In genomic region chr10:117162662-117163061, GRCm38 (mm10) we compare ENCODE assay signal across 14 mouse cellular contexts. TPM values are rescaled to one million over a fixed set of nuclear protein-coding genes. Genes with fewer than 3 reads are reported as not detected.
DNase-seq lines count a peak whose midpoint lies in the region; ATAC-seq and TF ChIP-seq lines count a peak whose summit lies in the region.
"Had no signal": no experiment of that assay in that cellular context is flagged by ENCODE, and none has a peak within 500 bp of the region (broad histone marks: within the 10 kb centered on the region; RNA-seq: fewer than 3 reads in every experiment).

No protein-coding gene starts in this region.

- H3K4me1 ChIP-seq in ES-E14 (ENCODE audit: control insufficient read depth in 2 of 2, insufficient read depth in 2 of 2, low read length in 2 of 2, poor library complexity in 1 of 2): no peaks in the 10 kb centered on the region
- H3K4me1 ChIP-seq: midbrain, embryonic 10.5 days had no signal

- no peaks in the 10 kb centered on the region for H3K36me3 ChIP-seq in ES-E14 (ENCODE audit: control insufficient read depth, insufficient read depth, low read length, poor library complexity, severe bottlenecking)
- H3K36me3 ChIP-seq: midbrain, embryonic 10.5 days had no signal

- no peak overlapping the region; the same call in 1 of the 2 replicates for H3K9ac ChIP-seq in ES-E14 (ENCODE audit: insufficient read depth, low read depth, low read length, poor library complexity, severe bottlenecking)

- ATAC-seq in frontal cortex, adult (ENCODE audit: low TSS enrichment): peak; percentile 72

- in situ Hi-C loops in ES-E14 (cut with MboI; ENCODE audit: low sequenced_read_pairs in 2 of 2, unreplicated experiment in 2 of 2): no loop called here

- no peak overlapping the region for H3K27ac ChIP-seq in ES-E14 (ENCODE audit: insufficient read depth, low read depth, low read length, poor library complexity, severe bottlenecking)
- H3K27ac ChIP-seq: left cerebral cortex, adult 2 months; midbrain, embryonic 10.5 days had no signal

- DNase-seq in frontal cortex, postnatal 10 days (ENCODE audit: low spot score in 2 of 2): no peak
- peak; percentile 10 to 23 for DNase-seq in layer of hippocampus, adult 8-10 months (ENCODE audit: low spot score in 2 of 2)
- DNase-seq in layer of hippocampus, adult 9-10 months (ENCODE audit: low spot score): no peak
- no peak for DNase-seq in ES-E14 (ENCODE audit: low read depth, low spot score)
- peak; percentile 18 to 29 for DNase-seq in layer of hippocampus, postnatal 10 days (ENCODE audit: low spot score in 2 of 2)
- no peak for DNase-seq in right cerebral cortex, adult 2 months (ENCODE audit: low spot score in 2 of 2)
- DNase-seq in urinary bladder, postnatal 36 days (ENCODE audit: low spot score in 2 of 2): no peak
- DNase-seq: B cell, adult 2 months; cerebellum, adult 9-11 months; lung, adult 18-20 months; thymus, postnatal 36 days had no signal

- H3K9me3 ChIP-seq in ES-E14 (ENCODE audit: control insufficient read depth, insufficient read depth, low read depth, low read length): no peaks in the 10 kb centered on the region
- H3K9me3 ChIP-seq: midbrain, embryonic 10.5 days had no signal

- H3K4me3 ChIP-seq in ES-E14 (ENCODE audit: insufficient read depth in 1 of 2, low read depth in 1 of 2, low read length in 2 of 2, poor library complexity in 1 of 2, severe bottlenecking in 1 of 2): peak overlapping the region; percentile 19 to 49; a peak in 2 of 4 replicates
- H3K4me3 ChIP-seq: left cerebral cortex, adult 2 months; midbrain, embryonic 10.5 days had no signal

TF ChIP-seq in ES-E14, 5 proteins besides CTCF, POLR2A, EP300 and RAD21:
- TF ChIP-seq ZC3H11A (IDR thresholded peaks at IDR 0.05; ENCODE audit: borderline replicate concordance, low read depth, low read length): no peak
- TF ChIP-seq CHD2 (IDR thresholded peaks at IDR 0.05; ENCODE audit: low read depth, low read length): no peak
- no peak for TF ChIP-seq ZNF384 (IDR thresholded peaks at IDR 0.05; ENCODE audit: low read depth, low read length)
- no peak for TF ChIP-seq HCFC1 (IDR thresholded peaks at IDR 0.05; ENCODE audit: borderline replicate concordance, insufficient read depth, low read length)
- no peak for TF ChIP-seq MAFK (IDR thresholded peaks at IDR 0.05; ENCODE audit: insufficient read depth, low read depth, low read length)

RNA-seq across cellular contexts. Expression of gene Frs2, which starts 14.3 kb away (rescaled TPM):
- 10 to 100 TPM; 35.8 to 44.1 (median 40.8) TPM for total RNA-seq in layer of hippocampus, adult 8-10 months (2022)
- 11.7 and 17.3 TPM in 2 replicates for total RNA-seq in ES-E14 (2012; rRNA removed)
- total RNA-seq in layer of hippocampus, postnatal 10 days (2021): 10 to 100 TPM; 27.4 to 27.8 TPM

Comparison
In these comparisons a context has a peak if more than half of its experiments do, and no peak if none do; other contexts are left out.
1. DNase-seq: peak in layer of hippocampus, adult 8-10 months (2 of 2) and layer of hippocampus, postnatal 10 days (2 of 2); none in frontal cortex, postnatal 10 days (0 of 2), layer of hippocampus, adult 9-10 months (single experiment), ES-E14 (single experiment), right cerebral cortex, adult 2 months (0 of 2) and urinary bladder, postnatal 36 days (0 of 2).